Mouse (Mus musculus) liver, postnatal 0 days (tissue): Measurements from ENCODE around the gene Crtc2. TPM values are rescaled to one million over a fixed set of nuclear protein-coding genes. Genes with fewer than 3 reads are reported as not detected.
A peak's percentile ranks its signal among the peaks of the same experiment; 100 is the strongest.

Source experiments
- ATAC-seq: fragments of 200-750 bp; cut with Nextera tagmentation; 2 replicates; pipeline ENCODE4 v1.8.0; 2017; ENCODE audit warnings: mild to moderate bottlenecking, moderate library complexity
- DNase-seq: peaks from one replicate; pipeline ENCODE4 v3.0.0-alpha.2; 2016
- H3K27ac ChIP-seq: fragments of 300-500 bp; sonication (generic); 2 replicates; pipeline ENCODE4 v1.5.1; 2014; ENCODE audit warnings: antibody characterized with exemption, moderate library complexity, mild to moderate bottlenecking, low read depth
- H3K27me3 ChIP-seq: fragments of 300-500 bp; sonication (generic); 2 replicates; pipeline ENCODE4 v1.6.1; 2014; ENCODE audit warnings: low read length, control low read depth, mixed read lengths; ENCODE audit not compliant: insufficient read depth
- H3K36me3 ChIP-seq: fragments of 300-500 bp; sonication (generic); replicated peaks from 2 replicates; pipeline ENCODE4 v1.6.1; 2014; ENCODE audit warnings: mild to moderate bottlenecking, control low read depth, low read length, moderate library complexity, mixed read lengths; ENCODE audit not compliant: insufficient read depth
- H3K4me1 ChIP-seq: fragments of 300-500 bp; sonication (generic); 2 replicates; pipeline ENCODE4 v1.6.1; 2014; ENCODE audit warnings: antibody characterized with exemption, mild to moderate bottlenecking, control low read depth; ENCODE audit not compliant: insufficient read depth
- H3K4me2 ChIP-seq: fragments of 300-500 bp; sonication (generic); 2 replicates; pipeline ENCODE4 v1.6.1; 2014; ENCODE audit warnings: low read depth, mild to moderate bottlenecking, low read length, moderate library complexity, mixed read lengths
- H3K4me3 ChIP-seq: fragments of 300-500 bp; sonication (generic); 2 replicates; pipeline ENCODE4 v1.5.1; 2014; ENCODE audit warnings: low read depth, low read length
- H3K9ac ChIP-seq: fragments of 300-500 bp; sonication (generic); replicated peaks from 2 replicates; pipeline ENCODE4 v1.6.1; 2014; ENCODE audit warnings: mild to moderate bottlenecking, moderate library complexity
- H3K9me3 ChIP-seq: fragments of 300-500 bp; sonication (generic); 2 replicates; pipeline ENCODE4 v1.6.1; 2016; ENCODE audit warnings: mild to moderate bottlenecking, control low read depth, low read length, mixed read lengths
- CTCF ChIP-seq: sonication (generic); IDR thresholded peaks from 2 replicates; pipeline ENCODE4 v1.5.1; 2016; ENCODE audit warnings: antibody characterized with exemption, low read depth
- EP300 ChIP-seq: IDR thresholded peaks from 2 replicates; pipeline ENCODE4 v1.6.1; 2016; ENCODE audit warnings: antibody characterized with exemption, low read depth, mild to moderate bottlenecking
- WGBS: fragments of 180-500 bp; shearing (Covaris S2); extraction: QIAGEN DNeasy Blood & Tissue Kit; methylation state at CpG from one replicate; pipeline ENCODE4 v1.1.7; 2014; ENCODE audit not compliant: insufficient replicate concordance; 5-methylcytosine and 5-hydroxymethylcytosine counted together
- polyA plus RNA-seq: library from polyadenylated mRNA; unstranded; fragments of >200 nt; fragmentation: Nextera tagmentation; extraction: Ambion mirVana; gene quantifications from 2 replicates; pipeline ENCODE4 v1.2.1, GENCODE M21; 2015

Gene Crtc2
- polyA plus RNA-seq, 1 experiment from 2014 or later = 6.6 TPM

- no peak for DNase-seq
- ATAC-seq = no peak
These were observed 12.1 kb upstream of the Crtc2 start for GRCm38 (mm10) chr3:90241669-90242358.

DNA sequence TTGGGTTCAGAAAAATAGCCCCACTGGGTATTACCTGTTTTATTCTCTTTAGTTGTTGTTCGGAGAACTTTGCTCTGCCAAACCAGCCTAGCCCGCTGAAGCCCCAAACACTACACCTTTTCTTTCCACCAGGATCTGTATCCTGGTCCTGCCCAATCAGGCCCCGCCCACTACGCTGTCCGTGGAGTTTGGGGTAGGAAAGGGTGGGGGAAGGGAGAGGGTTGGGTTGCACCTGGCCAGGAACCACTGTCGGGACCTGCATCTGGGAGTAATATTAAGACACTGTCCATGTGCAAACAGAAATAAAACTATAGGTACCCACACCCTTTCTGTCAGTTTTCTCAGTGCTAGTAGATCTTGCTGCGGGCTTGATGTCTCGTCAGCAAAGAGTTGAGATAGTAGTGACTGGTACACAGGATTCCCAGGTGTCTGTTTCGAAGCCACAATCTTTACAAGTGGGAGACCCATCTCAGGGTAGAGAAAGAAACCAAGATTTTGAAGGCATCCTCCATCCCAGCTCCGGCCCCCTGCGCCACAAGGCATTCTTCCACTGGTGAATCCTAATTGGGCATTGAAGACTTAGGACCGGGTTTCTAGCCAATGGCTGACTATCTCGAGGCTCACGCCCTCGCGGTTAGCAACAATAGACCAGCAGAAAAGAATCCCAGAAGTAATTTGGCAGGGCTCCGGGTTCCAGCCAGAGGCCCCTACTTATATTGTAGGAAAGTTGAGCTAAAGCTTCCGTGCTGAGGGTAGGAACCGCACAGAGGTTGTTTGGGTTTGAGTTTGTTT is 10.8 kb upstream of the Crtc2 start, which contains the start of gene Creb3l4:
Gene Creb3l4 (minus strand): TSS at position 529 of the 792 bp plus-strand sequence.
- H3K27ac ChIP-seq = no peak within 1 kb of the TSS
- ATAC-seq = no peak
- 26% methylated on average over 19 of the region's 19 CpGs for WGBS

More at GRCm38 (mm10) chr3:90241669-90242358, 12.1 kb upstream of the Crtc2 start:
- Histone ChIP-seq H3K36me3 (no peaks in the 10 kb centered on the region), H3K27me3 (no peaks in the 10 kb centered on the region), H3K4me3 (no peak overlapping the region), H3K9ac (no peak overlapping the region), H3K4me1 (peaks cover 24% of the 10 kb centered on the region), H3K27ac (no peak overlapping the region), H3K4me2 (no peak overlapping the region), H3K9me3 (no peaks in the 10 kb centered on the region)
- 69% methylated on average over 10 of the region's 10 CpGs for WGBS
- no peak for TF ChIP-seq EP300

DNA sequence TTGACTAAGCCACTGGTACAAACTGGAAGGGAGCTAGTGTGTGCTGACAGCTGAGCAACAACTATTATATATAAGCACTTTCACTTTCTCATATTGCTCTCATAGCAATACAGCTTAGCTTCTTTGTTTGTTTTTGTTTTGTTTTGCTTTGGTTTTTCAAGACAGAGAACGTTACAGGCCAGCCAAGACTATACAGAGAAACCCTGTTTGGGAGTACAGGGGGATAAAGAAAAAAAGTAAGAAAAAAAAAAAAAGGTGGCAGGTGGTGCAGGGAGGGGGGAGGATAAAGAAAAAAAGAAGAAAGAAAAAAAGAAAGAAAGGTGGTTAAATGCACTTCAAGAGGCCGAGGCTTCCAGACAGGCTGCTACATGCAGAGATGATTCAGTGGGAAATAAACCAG is 8.6 kb upstream of the Crtc2 start:
- H3K36me3 ChIP-seq = peaks cover under 1% of the 10 kb centered on the region
- TF ChIP-seq EP300 = no peak
- no peak for TF ChIP-seq CTCF
- no peaks in the 10 kb centered on the region for H3K27me3 ChIP-seq
- WGBS = 51% methylated on average over 2 of the region's 2 CpGs
- H3K9me3 ChIP-seq = no peaks in the 10 kb centered on the region
- ATAC-seq (no peak), DNase-seq (no peak)
- H3K4me1 ChIP-seq = peaks cover 28% of the 10 kb centered on the region
- H3K4me2 ChIP-seq = no peak overlapping the region
- H3K4me3 ChIP-seq = no peak overlapping the region
- no peak overlapping the region for H3K27ac ChIP-seq
- no peak overlapping the region for H3K9ac ChIP-seq

More for the DNA sequence above, 10.8 kb upstream of the Crtc2 start, which contains the start of gene Creb3l4:
- Histone ChIP-seq H3K4me2 (peak within 1 kb of the TSS; percentile 63), H3K4me1 (peaks cover 28% of the 10 kb centered on the region), H3K9ac (no peak within 1 kb of the TSS), H3K4me3 (peak within 1 kb of the TSS; percentile 21), H3K27me3 (no peaks in the 10 kb centered on the region), H3K9me3 (no peaks in the 10 kb centered on the region), H3K36me3 (no peaks in the 10 kb centered on the region)
- TF ChIP-seq CTCF (no peak), EP300 (no peak)
- no peak for DNase-seq

- peak overlapping the region; percentile 70 for H3K9ac ChIP-seq
- TF ChIP-seq EP300 = no peak
- TF ChIP-seq CTCF = no peak
- DNase-seq (no peak), ATAC-seq (no peak; the same call in 1 of the 2 replicates)
- H3K9me3 ChIP-seq = no peaks in the 10 kb centered on the region
- peak overlapping the region; percentile 61 for H3K4me3 ChIP-seq
- peaks cover 12% of the 10 kb centered on the region for H3K36me3 ChIP-seq
- H3K4me2 ChIP-seq = peak overlapping the region; percentile 84
- 5% methylated on average over 3 of the region's 3 CpGs for WGBS
- peak overlapping the region; percentile 91 for H3K27ac ChIP-seq
- H3K4me1 ChIP-seq = peaks cover 12% of the 10 kb centered on the region
- no peaks in the 10 kb centered on the region for H3K27me3 ChIP-seq
These were observed 6.4 kb upstream of the Crtc2 start for GRCm38 (mm10) chr3:90247630-90247959.

DNA sequence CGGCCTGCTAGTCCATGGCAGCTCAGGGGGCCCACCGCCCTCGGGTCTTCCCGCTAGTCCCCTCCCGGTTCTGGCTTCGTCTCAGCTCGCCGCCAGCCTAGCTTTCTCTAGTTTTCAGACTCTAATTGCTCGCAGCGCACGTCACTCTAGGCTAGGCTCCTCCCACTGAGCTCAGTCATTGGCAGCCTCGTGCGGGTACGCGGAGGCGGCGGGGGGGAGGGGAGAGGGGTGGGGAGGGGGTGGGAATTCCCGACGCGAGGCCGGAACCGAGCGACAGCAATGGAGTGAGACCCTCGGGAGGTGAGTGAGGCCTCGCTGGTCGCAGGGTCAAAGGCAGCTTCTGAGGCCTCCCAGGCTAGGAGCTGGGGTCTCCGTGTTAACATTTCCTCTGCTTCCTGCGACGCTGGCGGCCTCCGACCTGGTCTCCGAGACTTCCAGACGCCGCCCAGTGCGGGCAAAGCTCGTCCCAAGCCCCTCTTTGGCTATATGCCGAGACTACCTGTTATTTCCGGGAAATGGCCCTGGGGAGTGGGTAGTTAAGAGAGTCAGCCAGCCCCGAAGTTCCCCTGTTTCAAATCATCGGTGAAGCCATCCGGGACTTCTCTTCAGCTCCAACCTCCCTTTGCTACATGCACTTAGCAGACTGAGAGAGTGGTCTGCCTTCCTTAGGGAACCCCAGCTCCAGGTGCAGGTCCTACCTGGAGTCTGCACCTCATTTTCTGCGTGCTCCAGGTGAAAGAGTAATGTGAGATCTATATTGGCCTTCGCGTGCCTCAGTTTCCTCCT is 5.8 kb upstream of the Crtc2 start, which contains the start of gene Slc39a1:
Gene Slc39a1 (plus strand): TSS at position 213 of the 786 bp plus-strand sequence.
- peak; percentile 93 for ATAC-seq
- Histone ChIP-seq H3K27me3 (no peaks in the 10 kb centered on the region), H3K9ac (peak within 1 kb of the TSS; percentile 70), H3K9me3 (no peaks in the 10 kb centered on the region), H3K4me3 (peak within 1 kb of the TSS; percentile 61), H3K36me3 (peaks cover 12% of the 10 kb centered on the region), H3K4me1 (peaks cover 7% of the 10 kb centered on the region), H3K4me2 (peak within 1 kb of the TSS; percentile 84), H3K27ac (peak within 1 kb of the TSS; percentile 91)
- no peak for TF ChIP-seq EP300
- TF ChIP-seq CTCF = no peak
- WGBS = under 1% methylated on average over 39 of the region's 44 CpGs
- DNase-seq = peak; percentile 90

GRCm38 (mm10) chr3:90248746-90249100 is 5.2 kb upstream of the Crtc2 start:
- peak overlapping the region; percentile 91 for H3K27ac ChIP-seq

More at GRCm38 (mm10) chr3:90248746-90249100, 5.2 kb upstream of the Crtc2 start:
- ATAC-seq (peak; percentile 21), DNase-seq (peak; percentile 51)
- peaks cover 12% of the 10 kb centered on the region for H3K36me3 ChIP-seq
- WGBS = 1% methylated on average over 9 of the region's 10 CpGs
- no peak for TF ChIP-seq EP300
- TF ChIP-seq CTCF = no peak
- peaks cover 7% of the 10 kb centered on the region for H3K4me1 ChIP-seq
- no peaks in the 10 kb centered on the region for H3K9me3 ChIP-seq
- H3K27me3 ChIP-seq = no peaks in the 10 kb centered on the region
- peak overlapping the region; percentile 70 for H3K9ac ChIP-seq
- peak overlapping the region; percentile 84 for H3K4me2 ChIP-seq
- peak overlapping the region; percentile 61 for H3K4me3 ChIP-seq
